Mouse (Mus musculus) A20 (cell line): ENCODE measurements around the gene Capn13.
A peak's percentile ranks its signal among the peaks of the same experiment; 100 is the strongest.

Experiments
- DNase-seq: peaks from one replicate; pipeline ENCODE4 v3.0.0-alpha.2; 2011; ENCODE audit warnings: low read depth, low spot score

Capn13 gene

DNA sequence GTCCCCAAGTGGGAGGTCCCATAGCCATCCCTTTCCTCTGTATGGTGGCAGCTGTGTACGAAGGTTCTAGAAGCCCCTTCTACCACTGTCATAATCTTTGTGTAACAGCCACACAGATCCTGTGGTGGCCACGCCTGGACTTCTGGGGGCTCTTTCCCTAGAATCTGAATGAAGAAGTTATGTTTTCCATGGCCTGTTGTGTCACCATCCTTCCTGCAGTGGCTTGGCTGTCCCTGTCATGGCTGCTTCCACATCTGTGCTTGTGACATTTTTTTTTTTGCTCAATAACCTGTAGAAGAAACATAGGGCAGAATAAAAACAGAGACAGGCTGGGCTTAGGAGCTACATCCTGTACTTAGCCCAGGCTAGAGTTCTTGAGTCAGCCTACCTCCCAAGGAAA, at the start of gene Capn13:
TSS of gene Capn13 (minus strand) at position 5 of the 400 bp plus-strand sequence.
- no peak for DNase-seq

DNA sequence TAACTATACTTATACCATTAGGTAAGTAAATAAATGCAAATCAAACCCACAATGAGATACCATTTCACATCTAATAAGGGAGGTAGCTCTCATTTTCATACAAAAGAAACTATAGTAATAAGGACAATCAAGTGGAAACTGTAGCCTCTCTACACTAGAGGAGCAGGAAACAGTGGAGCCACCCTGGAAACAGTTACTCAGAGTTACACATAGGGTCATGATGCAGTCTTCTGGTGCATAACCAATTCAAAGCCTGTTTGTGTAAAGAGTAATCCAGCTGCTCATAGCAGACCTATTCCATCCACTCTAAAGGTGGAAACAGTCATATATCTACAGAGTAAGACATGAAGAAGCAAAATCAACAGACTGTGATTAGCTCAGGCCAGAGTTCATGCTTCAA, 48.4 kb upstream of the Capn13 start:
- no peak for DNase-seq

DNA sequence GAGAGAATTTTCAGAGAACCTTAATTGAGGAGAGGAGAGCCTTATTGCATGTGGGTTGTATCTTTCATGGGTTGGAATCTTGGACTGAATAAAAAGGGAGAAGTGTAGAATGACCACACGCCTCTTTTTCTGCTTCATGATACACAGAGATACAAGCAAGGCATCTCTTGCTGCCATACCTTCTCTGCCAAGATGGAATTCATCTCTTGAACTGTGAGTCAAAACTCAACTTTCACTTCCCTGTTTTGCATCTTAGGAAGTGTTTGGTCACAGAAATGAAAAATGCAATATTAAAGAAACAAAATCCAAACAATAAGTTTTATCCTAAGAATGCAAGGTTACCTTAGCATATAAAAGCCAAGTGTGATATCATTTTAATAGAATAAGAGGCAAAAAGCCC, 40.1 kb upstream of the Capn13 start:
- DNase-seq = peak; percentile 35

DNA sequence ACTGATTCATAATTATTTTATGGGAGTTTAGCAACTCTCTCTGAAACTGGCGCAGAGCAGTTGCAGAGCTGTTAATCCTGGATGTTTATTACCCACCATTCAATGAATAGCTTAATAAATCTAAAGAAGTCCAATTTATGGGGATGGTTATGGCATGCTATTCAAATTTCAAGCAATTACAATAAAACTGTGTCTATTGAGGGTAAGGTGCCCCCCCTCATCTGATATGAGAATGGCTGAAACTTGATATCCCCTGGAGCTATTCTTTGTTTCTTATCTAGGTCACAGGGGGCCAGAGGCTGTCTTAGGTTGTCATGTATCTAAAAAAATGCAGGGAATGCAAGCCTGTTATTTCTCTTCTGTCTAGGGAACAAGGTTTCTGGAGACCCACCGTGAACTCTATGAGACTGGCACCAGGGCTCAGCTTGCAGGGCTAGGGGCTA, 31.9 kb upstream of the Capn13 start:
- DNase-seq = no peak

DNA sequence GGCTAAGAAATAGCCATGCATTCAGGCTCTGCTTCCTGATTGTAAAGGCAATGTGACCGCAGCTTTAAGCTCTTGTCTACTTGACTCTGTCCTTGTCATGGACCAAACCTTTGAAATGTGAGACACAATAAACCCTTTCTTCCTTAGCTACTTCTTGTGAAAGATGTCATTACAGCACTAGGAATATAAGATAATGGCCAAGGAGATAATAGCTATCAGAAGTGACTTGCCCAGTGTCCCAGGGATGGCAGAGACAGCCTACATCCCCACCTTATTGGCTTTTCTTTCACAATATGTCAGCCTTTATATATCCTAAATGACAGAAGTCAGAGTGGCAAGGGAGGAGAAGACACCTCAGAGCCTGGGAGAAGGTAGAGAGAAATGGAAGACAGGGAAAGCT, 31.4 kb upstream of the Capn13 start:
- no peak for DNase-seq

DNA sequence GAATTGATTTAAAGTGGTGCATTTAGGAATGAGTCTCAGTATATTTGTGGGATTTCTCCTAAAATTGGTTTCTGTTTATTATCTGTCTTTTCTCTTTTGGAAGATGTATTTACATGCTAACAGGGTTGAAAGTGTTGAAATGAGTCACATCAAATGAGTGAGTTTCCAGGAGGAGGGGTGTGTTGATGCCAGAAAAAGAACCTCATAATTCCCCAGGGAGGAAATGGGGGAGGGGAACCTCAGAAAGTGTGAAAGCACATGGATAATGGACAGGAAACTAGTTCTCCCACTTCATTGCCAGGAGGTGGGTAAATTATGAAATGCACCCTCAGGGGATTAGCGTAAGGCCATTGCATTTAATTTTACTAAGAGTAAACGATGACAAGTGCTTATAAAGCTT, 16.7 kb upstream of the Capn13 start:
- DNase-seq = no peak

DNA sequence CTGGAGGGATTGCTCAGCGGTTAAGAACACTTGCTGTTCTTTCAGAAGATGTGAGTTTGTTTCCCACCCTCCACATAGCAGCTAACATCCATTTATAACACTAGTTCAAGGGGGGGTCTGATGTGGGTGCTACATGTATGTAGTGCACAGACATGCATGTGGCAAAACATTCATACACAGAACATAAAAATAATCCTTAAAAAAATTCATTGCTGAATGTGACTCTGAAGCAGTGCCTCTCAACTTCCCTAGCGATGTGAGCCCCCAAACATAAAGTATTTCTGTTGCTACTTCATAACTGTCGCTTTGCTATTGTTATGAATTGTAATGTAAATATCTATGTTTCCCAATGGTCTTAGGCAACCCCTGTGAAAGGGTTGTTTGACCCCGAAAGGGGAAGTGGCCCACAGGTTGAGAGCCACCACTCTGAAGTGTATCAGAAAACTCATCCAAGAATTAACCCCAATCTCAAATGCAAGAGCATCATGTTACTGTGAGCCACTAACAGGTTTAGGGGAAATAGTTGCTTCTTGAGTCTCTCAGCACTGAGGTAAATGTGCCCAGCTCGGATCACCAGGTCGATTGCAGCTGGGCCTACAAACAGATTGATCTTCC, 15.6 kb upstream of the Capn13 start:
- peak; percentile 50 for DNase-seq

DNA sequence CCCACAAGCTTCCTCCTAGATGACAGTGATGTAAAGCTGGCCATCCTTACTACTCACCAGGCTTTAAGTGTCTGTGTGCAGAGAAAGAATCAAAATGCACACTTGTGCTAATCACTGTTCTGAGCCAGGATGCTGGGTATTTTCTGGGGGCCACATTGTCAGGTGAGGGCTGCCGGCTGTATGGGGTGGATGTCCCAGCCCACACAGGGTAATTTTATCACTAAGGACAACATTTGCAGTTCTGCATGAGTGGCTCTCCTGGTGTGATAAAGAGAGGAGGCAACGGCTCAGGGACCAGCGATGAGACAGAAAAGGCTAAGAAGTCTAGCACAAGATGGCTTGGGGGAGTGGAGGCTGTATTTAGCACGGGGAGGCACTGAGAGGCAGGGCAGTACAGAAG, 11.2 kb upstream of the Capn13 start:
- DNase-seq = no peak

DNA sequence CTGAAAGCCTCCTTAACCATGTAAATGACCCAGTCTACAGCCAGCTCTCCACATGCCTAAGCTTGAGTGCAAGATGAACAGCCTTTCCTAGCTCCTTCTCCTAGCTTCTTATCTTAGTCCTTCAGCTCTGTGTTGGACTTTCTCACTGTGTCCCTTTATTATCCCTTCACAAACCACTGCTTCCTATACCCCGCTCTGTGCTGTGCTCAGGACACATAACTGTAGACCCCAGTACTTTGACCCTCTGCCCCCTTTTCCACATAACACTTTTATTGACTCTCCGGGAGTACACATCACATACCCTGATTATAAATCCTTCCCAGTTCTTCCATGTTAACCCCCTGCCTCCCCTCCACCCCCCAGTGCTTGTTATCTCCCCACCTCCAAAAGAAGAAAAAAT, 606 bp upstream of the Capn13 start:
- no peak for DNase-seq

DNA sequence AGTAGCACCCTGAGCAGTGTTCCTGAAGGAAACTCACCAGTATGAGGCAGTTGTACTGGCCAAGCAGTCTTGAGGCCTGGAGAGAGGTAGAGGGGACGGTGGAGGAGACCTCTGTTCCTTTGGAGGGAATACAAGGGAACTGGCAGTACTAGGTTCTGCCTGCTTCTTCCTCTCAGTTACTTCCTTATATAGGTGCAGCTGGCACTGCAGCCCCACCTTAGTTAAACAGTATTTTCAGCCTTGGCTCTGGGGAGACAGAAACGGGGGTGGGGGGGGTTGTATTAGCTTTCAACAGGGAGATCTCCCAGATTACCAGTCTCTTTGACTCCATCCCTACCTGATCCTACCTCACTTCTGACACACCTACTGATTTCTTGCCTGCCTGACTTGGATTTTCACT, 1.5 kb downstream of the Capn13 start:
- DNase-seq = no peak

DNA sequence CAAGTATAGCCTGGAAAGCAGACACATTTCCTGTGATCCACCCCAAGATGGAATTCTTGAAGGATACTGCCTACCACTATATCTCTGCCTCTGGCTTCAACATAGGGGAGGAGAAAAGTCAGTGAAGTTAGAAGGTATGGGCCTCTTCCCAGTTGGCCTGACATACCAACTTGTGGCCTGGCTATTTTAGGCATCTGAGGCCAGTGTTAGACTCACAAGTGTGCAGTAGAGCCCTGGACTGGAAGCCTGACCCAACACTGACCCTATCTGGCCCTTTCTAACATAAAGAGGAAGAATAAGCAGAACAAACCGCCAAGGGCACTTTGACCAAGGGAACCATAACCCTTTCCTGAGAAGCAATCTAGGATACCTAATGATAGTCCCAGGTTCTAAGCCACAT, 7.3 kb downstream of the Capn13 start:
- DNase-seq = no peak

DNA sequence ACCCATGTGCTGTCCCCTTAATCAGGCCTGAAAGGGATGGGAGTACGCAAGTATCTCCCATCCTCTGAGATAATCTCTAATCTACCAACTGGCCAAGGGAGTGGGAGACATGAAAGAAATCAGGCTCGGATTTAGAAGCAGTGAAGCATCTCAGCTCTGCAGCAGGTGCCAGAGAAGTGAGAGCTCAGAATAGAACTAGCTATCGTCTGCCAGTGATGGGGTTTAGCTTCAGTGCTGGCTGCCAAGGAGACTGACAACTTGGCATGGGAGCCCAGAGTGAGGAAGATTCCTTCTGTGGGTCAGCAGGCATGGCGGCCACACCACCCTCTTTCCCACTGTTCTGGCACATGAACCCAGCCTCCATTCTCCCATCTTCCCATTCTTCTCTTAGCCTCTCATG, 8.9 kb downstream of the Capn13 start:
- no peak for DNase-seq

DNA sequence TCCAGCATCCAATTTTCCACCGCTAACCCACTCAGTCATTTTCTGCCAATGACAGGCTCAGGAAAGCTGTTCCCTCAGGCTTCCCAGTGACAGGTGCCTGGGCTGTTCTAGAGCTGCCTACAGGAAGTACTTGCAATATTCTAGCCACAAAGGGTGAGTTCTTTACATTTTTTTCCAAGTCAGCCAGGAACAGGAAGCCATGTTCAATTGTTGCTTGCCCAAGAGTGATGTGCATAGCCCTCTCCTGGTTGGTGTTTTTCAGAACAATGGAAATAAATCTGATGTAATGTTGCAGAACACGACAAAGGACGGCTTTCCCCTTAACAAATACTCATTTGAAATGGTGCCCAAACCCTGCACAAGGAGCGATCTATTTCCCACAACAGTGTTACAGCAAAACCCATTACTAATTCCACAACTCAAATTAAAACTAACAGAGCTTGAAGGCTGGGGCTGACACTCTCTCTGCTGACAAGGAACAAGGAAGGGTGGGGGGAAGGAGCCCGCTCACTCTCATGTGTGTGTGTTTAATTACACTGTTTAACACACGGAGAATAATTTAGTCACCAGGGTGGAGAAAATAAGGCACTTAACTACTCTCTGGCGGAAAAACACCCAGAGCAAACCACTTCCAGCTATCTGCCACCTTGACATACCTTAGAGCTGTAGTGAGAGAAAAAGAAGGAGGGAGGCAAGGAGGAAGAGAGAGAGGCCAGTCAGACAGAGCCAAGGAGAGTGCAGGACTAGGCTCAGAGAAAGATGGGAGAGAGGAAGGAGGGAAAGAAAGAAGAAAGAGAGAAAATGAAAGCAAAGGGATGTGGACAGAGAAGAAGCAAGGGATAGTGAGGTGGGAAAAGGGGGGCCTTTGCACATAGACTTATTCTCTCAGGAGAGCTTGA, 10.2 kb downstream of the Capn13 start:
- DNase-seq = no peak

DNA sequence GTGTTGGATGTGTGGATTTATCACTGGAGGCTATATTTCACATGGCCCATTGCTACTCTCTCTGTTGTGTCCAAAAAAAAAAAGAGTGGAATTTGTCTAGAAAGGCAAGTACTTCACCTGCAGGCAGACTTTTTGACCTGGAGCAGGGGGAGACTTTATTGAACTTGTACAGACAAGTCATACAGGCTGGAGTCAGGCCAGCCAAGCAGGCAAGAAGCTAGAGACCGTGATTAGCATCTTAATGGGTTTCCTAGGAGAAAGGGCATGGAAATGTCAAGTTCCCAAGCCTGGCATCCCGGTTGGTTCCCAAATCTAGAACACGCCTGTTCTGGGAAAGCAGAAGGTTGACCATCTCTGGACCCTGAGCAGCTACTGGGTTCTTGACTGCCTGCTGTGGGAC, 11.3 kb downstream of the Capn13 start:
- DNase-seq = no peak

DNA sequence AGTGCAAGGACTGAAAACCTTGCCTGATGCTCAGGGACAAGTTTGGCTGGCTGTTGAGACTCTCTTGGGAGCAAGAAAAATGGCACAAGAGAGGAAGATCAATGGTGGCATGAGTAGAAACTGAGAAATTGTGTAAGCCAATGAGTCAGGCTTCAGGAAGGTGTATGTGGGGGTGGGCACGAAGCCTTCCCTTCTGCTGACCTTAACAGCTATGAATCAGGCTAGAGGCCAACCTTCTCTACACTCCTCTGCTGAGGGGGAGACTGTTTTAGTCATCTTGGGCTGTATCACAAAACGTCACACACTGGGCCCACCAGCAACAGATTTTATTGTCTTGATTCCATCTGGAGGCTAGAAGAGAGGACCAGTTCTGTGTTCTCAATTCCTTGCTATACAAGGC, 14.1 kb downstream of the Capn13 start:
- no peak for DNase-seq

DNA sequence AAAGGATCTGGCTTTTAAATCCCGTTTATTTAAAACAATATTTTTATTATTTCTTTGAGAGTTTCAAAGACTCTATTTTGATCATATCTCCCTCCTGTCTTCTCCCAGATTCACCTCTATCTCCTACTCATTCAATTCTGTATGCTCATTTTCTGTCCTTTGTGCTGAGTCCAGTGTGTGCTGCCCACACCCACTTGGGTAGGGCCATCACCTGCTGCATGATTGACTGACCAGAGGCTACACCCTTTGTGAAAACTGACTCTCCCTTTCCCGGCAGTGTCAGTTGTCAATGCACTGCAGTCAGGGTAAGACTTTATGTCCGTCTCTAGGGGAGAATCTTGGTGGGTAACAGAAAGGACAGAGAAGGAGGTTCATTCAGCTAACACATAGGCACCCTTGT, 14.7 kb downstream of the Capn13 start:
- DNase-seq = no peak

DNA sequence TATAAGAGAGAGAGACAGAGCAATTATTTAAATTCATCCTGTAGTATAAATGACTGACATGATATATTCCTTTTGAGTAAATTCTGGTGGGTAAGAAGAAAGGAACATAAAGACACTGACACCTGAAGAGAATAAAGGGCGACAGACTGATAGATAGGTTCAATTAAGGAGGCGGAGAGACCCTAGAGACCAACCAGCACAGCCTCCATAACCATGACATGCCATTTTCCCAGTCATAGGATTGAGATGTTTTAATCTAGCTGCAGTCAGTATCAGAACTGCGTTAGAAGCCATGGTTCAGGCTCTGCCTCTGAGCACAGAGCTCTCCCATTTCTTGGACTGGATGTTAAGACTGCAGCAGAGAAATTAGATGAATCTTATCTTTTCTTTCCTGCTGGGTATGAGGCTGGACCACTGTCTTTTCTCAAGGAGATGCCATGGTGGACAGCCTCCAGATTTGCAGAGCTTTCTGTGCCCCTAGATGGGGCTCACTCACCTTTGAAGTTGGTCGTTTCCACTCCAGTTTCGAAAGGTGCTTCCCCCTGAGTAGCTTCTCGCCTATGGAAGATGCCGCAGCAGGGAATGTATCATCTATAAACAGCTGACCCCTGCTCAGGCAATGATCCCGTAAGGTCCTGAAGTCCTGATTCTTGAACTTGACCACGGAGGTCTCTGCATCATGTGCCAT, 18.2 kb downstream of the Capn13 start:
- DNase-seq = no peak

DNA sequence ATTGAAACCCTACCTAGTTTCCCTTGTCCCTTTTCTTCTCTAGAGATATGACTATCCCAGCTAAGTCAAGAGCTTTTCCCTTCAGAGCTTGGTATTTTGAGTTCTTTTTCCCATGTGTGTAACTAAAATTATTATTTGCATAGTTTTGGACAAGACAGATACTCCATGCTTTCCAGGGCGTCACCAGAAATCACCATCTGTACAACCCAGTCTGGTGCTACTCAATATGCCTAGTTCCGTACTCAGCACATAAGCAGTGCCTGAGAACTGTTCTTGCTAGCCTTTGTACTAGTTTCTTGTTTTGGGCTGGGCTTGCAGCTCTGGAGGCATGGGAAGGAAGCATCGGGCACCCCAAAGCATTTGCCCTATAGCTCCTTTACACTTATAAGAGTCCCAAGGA, 19.0 kb downstream of the Capn13 start:
- DNase-seq = no peak

DNA sequence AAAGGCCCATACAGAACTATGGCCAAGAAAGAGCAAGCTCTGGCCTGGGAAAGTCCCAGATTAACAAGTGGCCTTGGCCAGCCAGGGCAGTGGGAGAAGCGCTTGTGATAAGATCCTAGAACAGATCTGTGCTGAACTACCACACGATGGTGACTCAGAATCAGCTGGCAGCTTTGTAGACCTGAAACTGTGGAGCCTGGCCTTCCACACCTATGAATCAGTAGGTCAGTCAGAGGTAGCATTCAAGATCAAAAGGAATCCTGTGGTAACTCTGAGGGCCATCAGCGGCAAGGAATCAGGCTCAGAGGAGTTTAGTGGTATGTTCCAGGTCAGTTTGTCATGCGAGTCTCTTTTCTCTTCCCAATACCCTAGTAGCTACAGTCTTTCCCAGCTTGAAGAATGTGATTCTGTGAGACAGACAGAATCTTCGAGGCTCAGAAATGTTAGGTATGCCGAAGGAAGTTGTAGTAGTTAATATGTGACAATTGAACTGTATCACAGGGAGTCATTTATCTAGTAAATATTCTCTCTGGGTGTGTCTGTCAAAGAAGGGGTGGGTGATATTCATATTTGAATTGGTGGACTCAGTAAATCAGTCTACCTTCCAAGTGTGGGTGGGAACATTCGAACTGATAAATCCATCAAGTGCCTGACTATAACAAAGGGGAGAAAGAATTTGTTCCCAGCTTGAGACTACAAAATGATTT, 22.7 kb downstream of the Capn13 start:
- DNase-seq = no peak

DNA sequence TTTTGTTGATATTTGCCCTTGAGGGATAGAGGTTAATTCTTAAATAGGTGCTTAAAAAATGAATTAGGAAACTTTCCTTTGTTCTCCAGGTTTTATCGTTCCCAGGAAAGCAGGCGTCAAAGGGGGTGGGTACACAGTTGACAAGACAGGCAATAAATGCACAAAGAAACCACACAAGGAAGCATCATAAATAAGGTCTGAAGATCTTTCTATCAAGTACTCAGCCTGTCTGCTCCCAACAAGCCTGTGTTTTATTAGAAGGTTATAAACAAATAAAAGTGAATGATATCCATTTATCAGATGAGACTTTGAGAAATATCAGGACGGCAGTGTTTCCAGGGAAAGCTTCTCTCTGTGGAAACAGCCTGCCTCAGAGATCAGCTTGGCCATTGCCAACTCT, 33.3 kb downstream of the Capn13 start:
- no peak for DNase-seq

DNA sequence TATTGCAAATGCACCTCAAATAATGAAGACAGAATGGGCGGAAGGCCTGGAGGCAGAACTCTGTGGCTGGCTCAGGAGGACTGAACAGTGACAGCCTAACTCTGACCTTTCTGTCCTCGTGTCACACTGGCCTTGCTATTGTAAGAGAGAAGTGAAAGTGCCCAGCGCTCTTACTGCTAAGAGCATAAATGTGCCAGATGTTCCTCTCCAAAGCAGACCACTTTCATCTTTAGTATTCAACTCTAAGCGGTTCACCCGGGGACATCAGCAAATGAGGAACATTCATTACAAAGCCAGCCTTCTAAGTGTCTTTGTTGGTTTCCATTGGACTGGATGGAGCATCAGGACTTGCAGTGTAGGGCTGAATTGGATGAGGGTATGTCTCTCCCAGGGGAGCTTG, 39.6 kb downstream of the Capn13 start:
- peak; percentile 87 for DNase-seq
